Mouse (Mus musculus) layer of hippocampus, adult 9-10 months (tissue): ENCODE data around the gene Olfr68.
"Not testable (repeated sequence)": the region's sequence is repeated elsewhere in the genome, so short reads cannot be mapped to it uniquely, and the experiment has no call there.

Experiments
- DNase-seq: peaks from one replicate; pipeline ENCODE4 v3.0.0; 2022; ENCODE audit warnings: low spot score

Olfr68 gene

DNA sequence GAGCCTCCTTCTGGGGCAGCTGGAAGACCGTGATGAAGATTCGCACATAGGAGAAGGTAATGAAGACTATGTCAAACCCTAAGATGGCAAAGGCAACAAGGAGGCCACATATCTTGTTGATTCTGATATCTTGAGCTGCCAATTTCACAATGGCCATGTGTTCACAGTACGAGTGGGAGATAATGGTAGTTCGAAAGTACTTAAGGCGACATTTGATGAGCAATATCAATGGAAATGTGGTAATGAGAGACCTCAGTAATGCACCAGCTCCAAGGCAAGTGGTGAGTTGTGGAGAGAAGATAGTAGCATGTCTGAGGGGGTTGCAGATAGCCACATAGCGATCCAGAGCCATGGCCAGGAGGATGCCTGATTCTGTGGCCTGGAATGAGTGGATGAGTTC lies 11.8 kb downstream of the Olfr68 start:
- not testable (repeated sequence) for DNase-seq

GRCm38 (mm10) chr7:103762212-103762611 lies 17.3 kb downstream of the Olfr68 start:
- not testable (repeated sequence) for DNase-seq

DNA sequence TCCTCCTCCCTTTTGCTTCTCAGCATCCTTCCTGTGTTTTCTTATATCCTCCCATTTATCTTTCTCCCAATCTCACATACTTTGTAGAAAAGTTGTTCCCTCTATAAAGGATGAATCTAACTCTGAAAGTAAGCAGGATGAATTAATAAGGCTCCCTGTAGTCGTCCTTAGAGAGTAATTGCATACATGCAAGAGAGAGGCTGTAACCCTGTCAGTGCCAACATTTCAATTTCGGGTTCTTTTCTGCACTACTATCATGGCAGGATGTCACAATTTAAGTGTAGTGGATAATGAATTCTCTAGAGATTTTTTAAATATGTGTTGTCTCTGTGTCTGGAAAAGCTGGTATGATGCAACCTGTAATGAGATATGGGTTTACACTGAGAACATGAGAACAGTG lies 22.3 kb downstream of the Olfr68 start, which contains the start of gene Olfr630:
Gene Olfr630, minus strand, starts transcription at position 101 of the 400 bp plus-strand sequence.
- DNase-seq, result no peak

- DNase-seq, result no peak
Observed at GRCm38 (mm10) chr7:103744843-103745242, 34.7 kb downstream of the Olfr68 start, which contains the start of gene Olfr629. TSS of gene Olfr629 (minus strand) at chr7:103744943.

- no peak for DNase-seq
Observed at GRCm38 (mm10) chr7:103730074-103730473, 49.4 kb downstream of the Olfr68 start, which contains the start of gene Olfr628. TSS of gene Olfr628 (plus strand) at chr7:103730374.
